Mouse (Mus musculus) bone marrow macrophage, adult 2 months (primary cell): Measurements from ENCODE around the gene Usp17lb.

Source experiments
- CTCF ChIP-seq: IDR thresholded peaks from 2 replicates; pipeline ENCODE4 v1.5.1; 2012; ENCODE audit warnings: low read depth, mild to moderate bottlenecking, low read length, moderate library complexity
- POLR2A ChIP-seq: IDR thresholded peaks from 2 replicates; pipeline ENCODE4 v1.6.1; 2012; ENCODE audit warnings: mild to moderate bottlenecking, low read depth, low read length, borderline replicate concordance

GRCm38 (mm10) chr7:104790796-104791195 is 51.6 kb downstream of the Usp17lb start:
- TF ChIP-seq CTCF (no peak), POLR2A (no peak)
